Mouse (Mus musculus): ENCODE measurements around the gene Rad23a.
A peak's percentile ranks its signal among the peaks of the same experiment; 100 is the strongest.

Rad23a gene

GRCm38 (mm10) chr8:84787523-84788302, 52.8 kb downstream of the Rad23a start:
- no peak for DNase-seq (ENCODE audit: low spot score in 2 of 2)

GRCm38 (mm10) chr8:84786801-84787467, 53.5 kb downstream of the Rad23a start:
- DNase-seq (ENCODE audit: low spot score in 2 of 2): no peak

GRCm38 (mm10) chr8:84785756-84786677, 54.4 kb downstream of the Rad23a start:
- peak in 1 of 2 experiments; percentile 18 for DNase-seq (ENCODE audit: low spot score in 2 of 2)

- DNase-seq (ENCODE audit: low spot score in 2 of 2): no peak
Measured at GRCm38 (mm10) chr8:84785506-84785755, 55.0 kb downstream of the Rad23a start.

- DNase-seq (ENCODE audit: low spot score in 2 of 2): no peak
Measured at GRCm38 (mm10) chr8:84784681-84785505, 55.6 kb downstream of the Rad23a start.

Data from spleen, postnatal 36 days (tissue).